Mouse (Mus musculus): ENCODE measurements around the gene Lrrfip1.

Lrrfip1 gene

DNA sequence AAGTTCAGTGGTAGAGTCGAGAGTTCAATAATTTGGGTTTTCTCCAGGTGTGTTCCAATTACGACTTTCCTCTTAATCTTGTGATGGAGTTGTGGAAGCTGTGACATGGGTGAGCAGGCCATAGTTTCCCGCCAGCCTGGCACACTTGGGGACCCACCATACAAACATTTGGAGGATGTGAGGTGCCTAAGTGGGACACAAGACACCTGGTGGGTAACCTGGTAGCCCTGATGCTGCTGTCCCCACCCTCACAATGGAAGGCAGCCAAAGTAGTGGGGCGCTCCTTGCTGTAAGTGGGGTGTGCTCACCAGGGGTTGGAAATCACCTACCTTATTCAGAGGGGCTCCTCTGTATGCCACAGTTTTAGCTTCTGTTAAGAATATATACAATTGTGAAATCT, 114.1 kb downstream of the Lrrfip1 start:
- in situ Hi-C loops (cut with MseI, MboI) = no loop called here

DNA sequence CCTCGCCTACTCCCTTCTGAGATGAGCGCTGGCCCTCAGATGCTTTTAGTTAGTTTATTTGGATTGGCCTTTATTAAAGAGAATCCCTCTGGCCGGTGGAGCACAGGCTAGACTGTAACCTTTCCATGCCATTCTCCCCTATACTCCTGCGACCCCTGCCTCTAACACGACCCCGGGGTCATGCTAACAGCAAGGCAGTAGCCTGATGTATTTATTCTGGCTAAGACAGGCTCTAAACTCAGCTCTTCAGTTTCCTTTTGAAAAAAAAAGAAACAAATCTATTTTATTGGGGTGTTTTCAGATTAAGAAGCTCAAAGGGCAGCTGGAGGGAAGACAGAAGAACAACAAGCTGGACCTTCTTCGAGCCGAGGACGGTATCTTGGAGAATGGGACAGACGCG, 123.6 kb downstream of the Lrrfip1 start:
- in situ Hi-C loops (cut with MseI, MboI) = no loop called here

DNA sequence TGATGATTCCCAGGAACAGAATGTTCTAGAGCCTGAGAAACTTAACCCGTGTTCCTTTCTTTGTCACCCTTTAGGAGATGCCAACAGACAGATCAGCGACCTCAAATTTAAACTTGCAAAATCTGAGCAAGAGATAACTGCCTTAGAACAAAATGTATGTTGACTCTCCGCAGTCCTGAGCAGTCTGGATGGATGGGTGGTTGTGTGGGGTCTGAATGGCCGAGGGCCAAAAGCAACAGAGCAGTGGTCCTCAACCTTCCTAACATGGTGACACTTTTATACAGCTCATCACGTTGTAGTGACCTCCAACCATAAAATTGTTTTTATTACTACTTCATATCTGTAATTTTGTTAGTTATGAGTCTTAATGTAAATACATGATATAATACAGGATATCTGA, 124.5 kb downstream of the Lrrfip1 start:
- in situ Hi-C loops (cut with MseI, MboI) = no loop called here

DNA sequence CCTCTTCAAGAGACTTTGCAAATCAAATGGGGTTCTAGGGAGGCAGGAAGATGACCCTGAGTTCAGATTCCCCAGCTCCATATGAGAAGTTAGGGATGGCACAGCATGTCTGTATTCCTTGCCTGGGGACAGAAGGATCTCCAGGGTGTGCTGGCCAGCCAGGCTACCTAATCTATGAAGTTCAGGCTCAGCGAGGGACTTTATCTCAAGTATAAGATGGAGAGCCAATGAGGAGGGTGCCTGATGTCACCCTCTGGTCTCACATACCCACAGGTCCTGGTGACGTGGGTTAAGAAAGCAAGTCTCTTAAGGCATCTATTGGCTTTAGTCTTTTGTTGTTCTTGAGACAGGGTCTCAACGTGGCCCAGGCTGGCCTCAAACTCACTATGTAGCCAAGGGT, 124.9 kb downstream of the Lrrfip1 start:
- in situ Hi-C loops (cut with MseI, MboI) = no loop called here

DNA sequence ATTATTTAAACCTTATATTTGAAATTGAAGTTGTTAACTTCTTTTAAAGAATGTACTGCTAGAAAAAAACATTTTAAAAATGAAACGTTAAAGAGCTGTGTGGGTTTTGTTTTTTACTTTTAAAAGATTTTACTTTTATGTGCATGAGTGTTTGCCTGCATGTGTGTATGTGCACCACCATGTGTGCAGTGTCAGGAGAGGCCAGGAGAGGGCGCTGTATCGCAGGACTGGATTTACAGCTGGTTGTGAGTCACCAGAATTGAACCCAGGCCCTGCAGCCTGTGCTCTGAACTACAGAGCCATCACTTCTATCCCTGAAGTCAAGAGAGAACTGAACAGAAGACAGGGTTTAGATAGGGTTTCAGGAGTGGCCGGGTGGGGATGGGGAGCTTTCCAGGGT, 130.3 kb downstream of the Lrrfip1 start:
- in situ Hi-C loops (cut with MseI, MboI) = no loop called here

DNA sequence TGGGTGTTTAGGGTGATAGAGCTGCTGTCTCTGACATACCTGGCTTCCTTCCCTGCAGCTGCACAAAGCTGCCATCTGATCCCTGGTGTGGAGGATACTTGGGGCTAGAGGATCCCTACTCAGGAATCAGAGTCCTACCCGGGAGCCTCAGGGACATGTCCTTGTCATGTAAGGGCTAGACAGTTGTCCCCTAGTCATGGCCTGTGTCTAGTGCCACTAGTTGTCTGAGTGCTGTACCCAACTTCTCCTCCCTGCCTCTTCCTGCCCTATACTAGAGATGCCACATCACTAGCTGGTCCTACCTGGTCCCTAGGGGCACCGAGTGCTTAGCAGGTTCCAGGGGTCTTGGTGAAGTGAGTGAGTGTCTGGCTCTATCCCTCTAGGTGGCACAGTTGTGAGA, 138.5 kb downstream of the Lrrfip1 start:
- in situ Hi-C loops (cut with MseI, MboI) = no loop called here

DNA sequence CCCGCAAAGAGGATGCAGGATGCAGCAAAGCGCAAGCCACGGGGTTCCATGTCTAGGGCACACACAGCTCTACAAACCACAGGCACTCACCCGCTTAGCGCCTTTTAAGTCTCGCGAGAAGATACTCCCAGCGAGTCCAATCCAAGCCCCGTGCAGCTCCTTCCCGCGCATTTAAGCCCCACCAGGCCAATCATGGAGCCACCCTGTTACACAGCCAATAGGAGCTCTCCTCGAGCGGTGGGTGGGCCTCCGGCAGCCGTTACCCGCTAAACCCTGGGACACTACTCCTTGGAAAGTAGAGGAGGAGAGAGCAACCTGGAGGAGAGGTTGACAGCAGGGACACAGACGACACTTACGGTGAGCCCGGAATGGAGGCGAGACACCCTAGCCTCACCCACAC, 146.3 kb downstream of the Lrrfip1 start, which contains the start of gene Rbm44:
TSS of gene Rbm44 (plus strand) at position 277 of the 400 bp plus-strand sequence.
- in situ Hi-C loops (cut with MseI, MboI) = no loop called here

DNA sequence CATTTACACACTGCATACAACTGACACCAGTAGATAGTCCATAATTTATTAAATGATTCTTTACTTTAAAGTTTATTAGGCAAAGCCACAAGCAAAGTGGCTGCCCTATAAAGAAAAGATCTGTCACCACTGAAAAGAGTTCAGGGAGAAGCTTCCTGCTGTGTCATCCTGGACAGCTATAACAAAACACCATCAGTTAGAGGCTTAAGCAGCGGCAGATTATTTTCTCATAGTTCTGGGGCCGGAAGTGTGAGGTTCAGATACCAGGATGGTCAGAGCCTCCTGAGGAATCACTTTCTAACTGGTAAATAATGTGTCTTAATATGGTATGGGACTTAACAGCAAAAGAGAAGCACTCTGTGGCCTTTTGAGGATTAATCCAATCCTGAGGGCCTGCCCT, 153.0 kb downstream of the Lrrfip1 start:
- in situ Hi-C loops (cut with MseI, MboI) = no loop called here

DNA sequence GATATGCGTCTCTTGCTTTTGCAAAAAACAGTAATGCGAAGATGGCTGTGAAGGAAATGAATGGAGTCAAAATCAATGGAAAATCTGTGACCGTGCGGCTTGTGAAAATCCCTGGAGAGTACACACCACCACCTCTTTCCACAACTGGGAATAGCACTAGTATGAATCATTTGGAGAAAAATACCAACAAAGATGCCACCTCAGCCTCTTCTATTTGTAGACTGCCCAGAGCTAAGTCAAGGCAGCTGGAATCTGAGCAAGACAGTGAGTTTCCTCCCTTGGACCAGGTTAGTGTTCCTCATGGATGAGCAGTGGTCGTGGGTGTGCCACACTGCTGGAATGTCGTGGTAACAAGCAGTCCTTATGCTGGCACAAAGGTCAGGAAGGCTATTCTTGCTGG, 168.3 kb downstream of the Lrrfip1 start:
- in situ Hi-C loops (cut with MseI, MboI) = no loop called here

DNA sequence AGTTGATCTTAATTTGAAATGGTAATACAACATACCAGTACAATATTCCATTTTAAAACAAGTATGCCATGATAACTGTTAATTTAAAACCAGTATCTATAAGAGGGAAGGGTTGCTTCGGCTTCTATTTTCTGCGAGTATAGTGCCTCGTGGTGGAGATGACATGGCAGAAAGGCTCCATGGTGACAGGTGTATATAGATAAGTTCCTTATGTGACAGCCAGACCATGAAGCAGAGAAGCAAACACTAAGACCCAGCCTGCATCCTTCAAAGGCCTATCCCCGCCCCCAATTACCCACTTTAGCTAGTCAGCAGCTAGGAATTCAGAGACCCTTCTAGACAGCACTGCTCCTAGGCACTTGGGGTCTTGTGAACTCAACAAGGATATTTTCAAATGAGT, 170.6 kb downstream of the Lrrfip1 start:
- in situ Hi-C loops (cut with MseI, MboI) = no loop called here

DNA sequence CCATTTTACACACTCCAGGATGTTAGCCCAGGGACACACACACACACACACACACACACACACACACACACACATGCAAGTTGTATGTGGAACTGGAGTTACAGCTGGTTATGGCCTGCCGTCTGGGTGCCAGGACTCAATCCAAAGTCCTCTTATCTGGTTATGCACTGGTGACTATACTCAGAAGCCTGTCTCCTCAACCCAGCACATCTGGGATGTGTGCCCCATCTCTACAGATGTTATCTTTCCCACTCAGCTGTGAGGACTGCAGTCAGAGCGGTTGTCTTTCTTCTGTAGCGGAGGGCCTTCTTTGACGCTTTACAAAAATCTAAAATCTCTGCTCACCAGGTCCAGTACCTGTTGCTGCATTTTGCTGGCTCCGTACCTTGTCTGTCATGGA, 176.3 kb downstream of the Lrrfip1 start:
- in situ Hi-C loops (cut with MseI, MboI) = no loop called here

DNA sequence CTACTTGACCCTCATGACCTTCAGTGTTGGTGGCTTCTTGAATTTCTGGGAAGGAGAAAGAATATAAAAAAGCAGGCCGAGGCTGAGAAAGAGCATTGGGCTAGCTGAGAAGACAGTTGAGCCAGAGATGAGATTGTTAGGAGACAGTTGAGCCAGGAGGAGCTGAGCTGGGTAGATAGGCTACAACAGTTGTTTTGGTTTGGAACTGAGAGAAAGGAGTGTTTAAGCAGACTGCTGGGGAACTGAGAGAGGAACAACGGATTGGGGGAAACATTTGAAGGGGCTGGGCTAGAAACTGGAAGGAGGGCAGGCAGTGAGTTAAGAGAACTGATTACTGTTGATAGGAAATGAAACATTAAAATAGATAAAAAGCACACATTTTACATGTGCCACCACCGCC, 177.5 kb downstream of the Lrrfip1 start:
- in situ Hi-C loops (cut with MseI, MboI) = no loop called here

DNA sequence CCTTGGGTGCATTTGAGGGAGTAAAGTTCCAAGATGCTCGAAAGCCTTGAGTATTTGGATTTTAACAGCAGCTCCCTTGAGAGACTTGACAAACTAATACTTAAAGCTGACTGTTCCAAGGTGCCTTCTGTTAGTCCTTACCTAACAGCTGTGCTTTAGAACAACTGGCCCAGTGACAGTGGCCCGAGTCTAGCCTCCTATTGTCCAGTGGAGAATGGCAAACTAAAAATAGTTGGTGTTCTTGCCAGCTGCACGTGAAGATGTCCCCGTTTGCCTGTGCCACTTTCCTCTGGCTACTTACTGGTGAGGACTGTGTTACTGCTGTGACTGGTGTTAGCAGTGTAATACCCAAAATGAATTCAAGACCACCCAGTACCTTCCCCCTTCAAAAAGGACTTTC, 178.3 kb downstream of the Lrrfip1 start:
- in situ Hi-C loops (cut with MseI, MboI) = no loop called here

All from mouse trophoblast stem cell (cell line).